Mouse (Mus musculus) hindbrain, embryonic 14.5 days (tissue): ENCODE data around the gene Art2b. TPM values are rescaled to one million over a fixed set of nuclear protein-coding genes. Genes with fewer than 3 reads are reported as not detected.
"Not testable (repeated sequence)": the region's sequence is repeated elsewhere in the genome, so short reads cannot be mapped to it uniquely, and the experiment has no call there.

Experiments used
- ATAC-seq: fragments of 200-750 bp; cut with Nextera tagmentation; 2 replicates; pipeline ENCODE4 v1.8.0; 2017; ENCODE audit warnings: moderate number of reproducible peaks, mild to moderate bottlenecking, moderate TSS enrichment, moderate library complexity; ENCODE audit not compliant: low FRiP score
- DNase-seq: peaks from one replicate; pipeline ENCODE4 v3.0.0-alpha.2; 2015; ENCODE audit warnings: low spot score
- H3K27ac ChIP-seq: fragments of 300-500 bp; sonication (generic); 2 replicates; pipeline ENCODE4 v1.5.1; 2014; ENCODE audit warnings: mild to moderate bottlenecking, moderate library complexity
- H3K27me3 ChIP-seq: fragments of 300-500 bp; sonication (generic); 2 replicates; pipeline ENCODE4 v1.6.1; 2014; ENCODE audit warnings: mild to moderate bottlenecking, low read length, mixed read lengths; ENCODE audit not compliant: control insufficient read depth, insufficient read depth
- H3K36me3 ChIP-seq: fragments of 300-500 bp; sonication (generic); replicated peaks from 2 replicates; pipeline ENCODE4 v1.6.1; 2014; ENCODE audit not compliant: control insufficient read depth, insufficient read depth
- H3K4me1 ChIP-seq: fragments of 300-500 bp; sonication (generic); replicated peaks from 2 replicates; pipeline ENCODE4 v1.6.1; 2014; ENCODE audit warnings: antibody characterized with exemption, low read length, mixed read lengths; ENCODE audit not compliant: control insufficient read depth, insufficient read depth
- H3K4me2 ChIP-seq: fragments of 300-500 bp; sonication (generic); replicated peaks from 2 replicates; pipeline ENCODE4 v1.6.1; 2014; ENCODE audit warnings: mild to moderate bottlenecking, moderate library complexity
- H3K4me3 ChIP-seq: fragments of 300-500 bp; sonication (generic); replicated peaks from 2 replicates; pipeline ENCODE4 v1.5.1; 2014; ENCODE audit warnings: mild to moderate bottlenecking, low read length
- H3K9ac ChIP-seq: fragments of 300-500 bp; sonication (generic); 2 replicates; pipeline ENCODE4 v1.6.1; 2014
- H3K9me3 ChIP-seq: fragments of 300-500 bp; sonication (generic); 2 replicates; pipeline ENCODE4 v1.6.1; 2016; ENCODE audit warnings: low read length; ENCODE audit not compliant: control insufficient read depth
- WGBS: fragments of 180-500 bp; shearing (Covaris S2); extraction: QIAGEN DNeasy Blood & Tissue Kit; methylation state at CpG from one replicate; pipeline ENCODE4 v1.1.7; 2014; 5-methylcytosine and 5-hydroxymethylcytosine counted together
- polyA plus RNA-seq: library from polyadenylated mRNA; unstranded; fragments of >200 nt; fragmentation: Nextera tagmentation; extraction: Ambion mirVana; gene quantifications from 2 replicates; pipeline ENCODE4 v1.2.1, GENCODE M21; 2014

Gene Art2b
- polyA plus RNA-seq, 1 experiment from 2014 or later, result not detected

DNA sequence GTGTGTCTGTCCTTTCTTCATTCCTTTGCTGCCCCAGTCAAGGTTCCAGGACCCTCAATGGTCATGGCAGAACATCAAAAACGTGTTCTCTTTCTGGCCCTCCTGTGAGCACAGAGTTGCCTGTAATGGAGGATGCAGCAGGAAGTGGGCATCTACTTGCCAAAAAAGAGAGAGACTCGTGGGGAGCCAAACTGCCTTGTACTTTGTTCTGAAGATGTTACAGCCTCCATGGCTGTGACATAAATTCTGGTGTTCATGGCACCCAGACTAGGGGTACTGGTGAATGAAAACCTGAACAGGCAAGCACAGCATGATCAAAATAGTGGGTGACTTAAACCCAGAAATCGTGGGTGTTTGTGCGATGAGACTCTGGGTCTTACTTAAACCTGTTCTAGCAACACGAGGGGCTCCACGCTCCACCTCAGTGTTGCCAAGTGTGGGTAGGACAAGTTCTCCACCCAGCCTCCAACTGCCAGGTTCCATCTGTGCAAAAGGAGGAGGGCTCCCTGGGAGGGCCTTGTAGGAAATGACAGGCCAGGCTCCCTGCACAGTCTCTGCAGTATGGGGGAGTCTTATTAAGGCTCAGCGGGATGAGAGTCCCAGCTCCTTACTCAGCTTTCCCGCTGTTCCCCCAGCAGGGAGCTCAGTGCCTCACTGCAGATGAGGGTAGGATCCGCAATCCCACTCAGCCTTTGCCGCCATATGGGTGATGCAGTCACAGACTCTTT lies 32.2 kb upstream of the Art2b start:
- Histone ChIP-seq H3K36me3 (no peaks in the 10 kb centered on the region), H3K4me2 (no peak overlapping the region), H3K9ac (no peak overlapping the region), H3K27ac (no peak overlapping the region), H3K9me3 (no peaks in the 10 kb centered on the region), H3K4me1 (no peaks in the 10 kb centered on the region), H3K27me3 (no peaks in the 10 kb centered on the region), H3K4me3 (no peak overlapping the region)
- ATAC-seq (no peak), DNase-seq (no peak)
- WGBS, result 73% methylated on average over 10 of the region's 10 CpGs

DNA sequence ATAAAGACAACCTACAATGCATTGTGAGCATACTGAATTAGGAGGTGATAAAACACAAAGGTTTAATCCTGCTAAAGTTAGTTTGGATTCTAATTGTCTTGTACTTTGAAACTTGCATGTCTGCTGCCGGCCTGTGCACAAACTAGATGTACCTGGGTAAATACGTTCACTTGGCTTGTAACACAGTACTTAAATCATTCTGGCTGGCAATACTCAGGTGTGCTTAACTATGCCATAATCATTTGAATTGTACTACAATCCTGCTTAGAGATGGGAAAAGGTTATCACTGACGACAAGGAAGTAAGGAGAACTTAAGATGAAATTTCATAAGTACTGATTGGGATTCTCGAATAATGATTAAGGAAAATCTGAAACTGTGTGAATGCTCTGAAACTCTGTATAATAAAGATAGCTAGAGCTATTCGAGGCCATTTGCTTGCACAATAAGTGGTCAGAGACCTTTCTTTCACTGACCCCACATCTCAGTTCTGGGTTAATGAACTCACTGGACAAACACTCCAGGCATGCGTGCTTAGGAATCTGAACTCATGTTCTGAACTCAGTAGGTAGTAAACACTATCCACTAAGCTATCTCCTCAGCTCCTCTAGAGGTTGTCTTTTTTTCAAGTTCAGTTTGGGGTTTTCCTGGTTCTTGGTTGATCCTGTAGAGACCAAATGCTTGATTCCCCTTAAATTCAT lies 30.9 kb upstream of the Art2b start:
- H3K9me3 ChIP-seq, result no peaks in the 10 kb centered on the region
- DNase-seq, result no peak
- WGBS, result 83% methylated on average over 6 of the region's 6 CpGs
- no peak for ATAC-seq
- H3K9ac ChIP-seq, result no peak overlapping the region
- no peak overlapping the region for H3K27ac ChIP-seq
- H3K36me3 ChIP-seq, result no peaks in the 10 kb centered on the region
- no peak overlapping the region for H3K4me2 ChIP-seq
- no peaks in the 10 kb centered on the region for H3K4me1 ChIP-seq
- H3K27me3 ChIP-seq, result no peaks in the 10 kb centered on the region
- no peak overlapping the region for H3K4me3 ChIP-seq

DNA sequence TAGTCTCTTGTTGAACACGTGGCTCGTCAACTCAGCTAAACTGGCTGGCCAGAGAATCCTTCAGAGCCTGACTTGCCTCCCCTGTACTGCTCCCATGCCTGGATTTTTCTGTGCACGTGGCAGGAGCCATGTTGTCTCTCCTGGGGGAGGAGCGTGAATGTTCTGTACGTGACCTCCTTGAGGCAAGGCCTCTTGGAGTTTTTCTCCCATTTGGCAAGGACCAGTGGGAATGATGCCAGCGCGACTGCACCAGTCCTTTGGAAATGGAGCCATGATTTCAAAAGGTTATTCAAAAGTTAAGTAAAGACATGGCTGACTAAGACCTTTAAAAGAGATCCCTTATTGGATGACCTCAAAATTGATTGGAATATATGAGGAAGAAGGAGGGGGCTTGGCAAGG lies 30.0 kb upstream of the Art2b start:
- H3K4me2 ChIP-seq, result no peak overlapping the region
- 81% methylated on average over 7 of the region's 7 CpGs for WGBS
- DNase-seq (no peak), ATAC-seq (no peak)
- no peak overlapping the region for H3K9ac ChIP-seq
- no peaks in the 10 kb centered on the region for H3K27me3 ChIP-seq
- no peaks in the 10 kb centered on the region for H3K9me3 ChIP-seq
- no peaks in the 10 kb centered on the region for H3K4me1 ChIP-seq
- no peaks in the 10 kb centered on the region for H3K36me3 ChIP-seq
- no peak overlapping the region for H3K4me3 ChIP-seq
- no peak overlapping the region for H3K27ac ChIP-seq

DNA sequence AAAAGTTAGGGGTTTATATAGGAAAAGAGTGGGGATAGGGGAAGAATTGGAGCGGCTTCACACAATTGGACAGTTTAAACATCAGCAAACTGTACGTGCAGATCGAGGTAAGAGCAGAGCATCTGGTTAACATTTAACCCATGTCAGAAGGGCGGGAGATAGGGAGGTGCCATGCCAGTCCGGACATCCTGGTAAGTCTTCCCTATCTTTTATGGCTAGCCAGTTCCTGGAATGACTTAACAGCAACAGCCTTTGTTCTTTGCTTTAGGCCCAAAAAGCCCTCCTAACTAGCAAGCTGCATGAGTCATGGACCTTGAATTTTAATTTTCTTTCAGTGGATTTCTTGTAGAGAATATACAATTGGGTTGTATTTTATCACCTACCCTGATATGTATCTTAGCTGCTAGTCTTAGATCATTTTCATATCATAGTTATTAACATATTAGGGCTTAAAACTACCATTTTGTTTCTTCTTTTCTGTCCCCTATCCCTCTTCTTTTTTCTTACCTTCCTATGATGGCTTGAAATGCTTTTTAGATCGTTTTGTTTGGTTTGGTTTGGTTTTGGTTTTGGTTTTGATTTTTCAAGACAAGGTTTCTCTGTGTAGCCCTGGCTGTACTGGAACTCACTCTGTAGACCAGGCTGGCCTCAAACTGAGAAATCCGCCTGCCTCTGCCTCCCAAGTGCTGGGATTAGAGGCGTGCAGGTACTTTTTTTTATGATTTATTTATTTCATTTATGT lies 27.6 kb upstream of the Art2b start:
- DNase-seq, H3K27ac ChIP-seq, H3K4me1 ChIP-seq, H3K27me3 ChIP-seq, ATAC-seq, H3K9me3 ChIP-seq, H3K36me3 ChIP-seq, H3K4me2 ChIP-seq, H3K9ac ChIP-seq, H3K4me3 ChIP-seq: not testable (repeated sequence)
- WGBS, result 91% methylated on average over 8 of the region's 8 CpGs

DNA sequence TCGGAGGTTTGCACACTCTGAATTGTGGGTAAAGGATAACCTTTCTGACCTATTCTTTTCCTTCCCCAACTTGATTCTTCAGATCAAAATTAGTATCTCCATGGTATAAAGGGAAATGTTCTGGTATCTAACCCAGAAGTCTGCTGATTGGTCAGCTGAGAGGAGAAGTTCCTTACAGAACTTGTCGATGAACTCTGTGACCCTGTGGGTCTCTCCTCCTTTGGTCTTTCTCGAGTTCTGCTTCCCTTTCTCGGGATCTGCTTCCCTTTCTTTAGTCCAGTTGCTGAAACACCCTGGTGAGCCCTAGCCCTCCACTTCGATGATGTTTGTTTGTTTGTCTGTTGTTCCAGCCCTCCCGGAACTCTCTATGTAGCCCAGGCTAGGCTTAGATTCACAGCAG lies 22.4 kb upstream of the Art2b start:
- H3K4me2 ChIP-seq, result no peak overlapping the region
- no peaks in the 10 kb centered on the region for H3K36me3 ChIP-seq
- no peaks in the 10 kb centered on the region for H3K9me3 ChIP-seq
- H3K27me3 ChIP-seq, result no peaks in the 10 kb centered on the region
- DNase-seq (no peak), ATAC-seq (no peak)
- H3K4me3 ChIP-seq, result no peak overlapping the region
- H3K27ac ChIP-seq, result no peak overlapping the region
- 72% methylated on average over 6 of the region's 6 CpGs for WGBS
- H3K4me1 ChIP-seq, result no peaks in the 10 kb centered on the region
- no peak overlapping the region for H3K9ac ChIP-seq

DNA sequence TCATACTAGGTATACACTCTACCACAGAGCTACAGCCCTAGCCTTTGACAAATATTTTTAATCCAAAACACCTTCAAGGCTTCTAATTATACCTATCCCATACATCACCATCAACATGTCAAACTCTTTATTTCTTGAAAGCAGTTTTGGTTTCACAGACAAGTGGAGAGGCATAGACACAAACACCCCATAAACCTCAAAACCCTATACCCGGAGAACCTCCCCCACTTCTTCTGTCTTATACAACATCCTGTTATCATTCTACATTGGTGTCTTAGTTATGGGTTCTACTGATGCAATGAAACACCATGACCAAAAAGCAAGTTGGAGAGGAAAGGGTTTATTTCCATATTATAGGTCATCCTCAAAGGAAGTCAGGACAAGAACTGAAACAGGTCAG lies 15.0 kb upstream of the Art2b start:
- no peak overlapping the region for H3K4me2 ChIP-seq
- H3K4me3 ChIP-seq, result no peak overlapping the region
- no peak overlapping the region for H3K9ac ChIP-seq
- no peaks in the 10 kb centered on the region for H3K4me1 ChIP-seq
- DNase-seq (no peak), ATAC-seq (no peak)
- no peak overlapping the region for H3K27ac ChIP-seq
- no peaks in the 10 kb centered on the region for H3K36me3 ChIP-seq
- H3K9me3 ChIP-seq, result no peaks in the 10 kb centered on the region
- H3K27me3 ChIP-seq, result no peaks in the 10 kb centered on the region
- WGBS, result 100% methylated on average over 1 of the region's 1 CpGs

DNA sequence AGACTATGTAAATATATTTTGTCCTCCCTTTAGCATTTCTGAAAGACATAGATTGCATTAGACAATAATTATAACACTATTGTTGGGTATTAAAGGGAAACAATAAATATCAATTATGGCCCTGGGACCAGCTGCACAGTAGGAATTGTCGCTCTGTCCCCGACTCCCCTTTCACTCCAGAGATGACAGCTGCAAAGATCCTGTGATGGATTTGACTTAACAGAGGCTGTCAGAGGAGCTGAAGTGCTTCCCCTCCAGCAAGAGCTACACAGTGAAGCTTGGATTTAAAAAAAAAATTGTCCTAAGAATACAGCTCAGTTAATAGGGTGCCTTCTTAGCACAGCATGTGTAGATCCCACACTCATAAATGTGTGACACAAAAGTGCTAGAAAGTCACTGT lies 13.1 kb upstream of the Art2b start:
- ATAC-seq, result no peak
- WGBS, result 19% methylated on average over 2 of the region's 2 CpGs

DNA sequence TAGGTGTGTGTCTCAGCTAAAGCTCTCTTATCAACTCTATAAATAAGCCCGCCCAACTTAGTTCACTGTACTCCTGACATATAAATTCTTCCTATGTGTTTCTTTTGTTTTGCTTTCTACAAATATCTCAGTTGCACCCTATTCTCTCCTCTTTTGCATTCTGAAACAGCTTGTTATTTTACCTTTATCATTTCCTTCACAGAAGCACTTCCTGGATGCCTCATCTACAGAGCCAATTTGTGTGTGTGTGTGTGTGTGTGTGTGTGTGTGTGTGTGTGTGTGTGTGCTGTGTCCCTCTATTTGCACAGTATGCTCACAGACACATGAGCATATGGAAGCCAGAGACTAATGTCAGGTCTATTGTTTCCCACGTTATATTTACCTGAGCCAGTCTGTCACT lies 9.6 kb upstream of the Art2b start:
- H3K27me3 ChIP-seq, result no peaks in the 10 kb centered on the region
- no peaks in the 10 kb centered on the region for H3K4me1 ChIP-seq
- DNase-seq (no peak), ATAC-seq (no peak)
- H3K27ac ChIP-seq, result no peak overlapping the region
- no peaks in the 10 kb centered on the region for H3K9me3 ChIP-seq
- H3K9ac ChIP-seq, result no peak overlapping the region
- no peak overlapping the region for H3K4me2 ChIP-seq
- no peaks in the 10 kb centered on the region for H3K36me3 ChIP-seq
- WGBS, result 79% methylated on average over 2 of the region's 2 CpGs
- no peak overlapping the region for H3K4me3 ChIP-seq

More for the DNA sequence above, 13.1 kb upstream of the Art2b start:
- Histone ChIP-seq H3K27me3 (no peaks in the 10 kb centered on the region), H3K9me3 (no peaks in the 10 kb centered on the region), H3K27ac (no peak overlapping the region), H3K4me3 (no peak overlapping the region), H3K36me3 (no peaks in the 10 kb centered on the region), H3K4me1 (no peaks in the 10 kb centered on the region), H3K4me2 (no peak overlapping the region), H3K9ac (no peak overlapping the region)
- no peak for DNase-seq

DNA sequence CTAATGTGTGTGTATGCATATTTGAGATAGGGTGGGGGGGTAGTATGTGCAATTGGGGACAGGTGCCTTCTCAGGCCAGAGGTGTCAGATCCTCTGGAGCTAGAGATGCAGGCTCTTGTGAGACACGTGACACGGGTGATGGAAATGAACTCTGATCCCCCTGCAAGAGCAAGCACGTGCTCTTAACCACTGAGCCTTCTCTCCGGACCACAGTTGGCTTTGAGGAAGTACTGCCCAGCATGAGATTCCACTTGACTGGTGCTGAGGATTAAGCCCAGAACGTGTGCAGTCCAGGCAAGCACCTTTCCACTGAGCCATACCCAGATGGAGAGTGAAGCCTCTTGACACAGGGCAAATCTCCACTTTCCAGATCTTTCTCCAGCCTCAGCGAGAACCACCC lies 1.1 kb downstream of the Art2b start:
- not testable (repeated sequence) for H3K4me3 ChIP-seq, H3K9me3 ChIP-seq, H3K27me3 ChIP-seq, ATAC-seq, H3K27ac ChIP-seq, H3K36me3 ChIP-seq, H3K4me1 ChIP-seq, H3K9ac ChIP-seq, DNase-seq, H3K4me2 ChIP-seq
- WGBS, result 69% methylated on average over 6 of the region's 6 CpGs
